Mouse (Mus musculus) T-helper 17 cell (primary cell): ENCODE data around the gene Parp2.
"Not testable (repeated sequence)": the region's sequence is repeated elsewhere in the genome, so short reads cannot be mapped to it uniquely, and the experiment has no call there.

Experiments
- in situ Hi-C, 2 experiments: fragments of 300-600 bp; cut with MboI, MseI; formaldehyde crosslinking; loops; 1 replicate in 1 of 2; 2 replicates in 1 of 2; pipeline ENCODE4 v1.15.1; 2025; ENCODE audit warnings: high pct_unique_total_duplicates in 2 of 2

Gene Parp2

DNA sequence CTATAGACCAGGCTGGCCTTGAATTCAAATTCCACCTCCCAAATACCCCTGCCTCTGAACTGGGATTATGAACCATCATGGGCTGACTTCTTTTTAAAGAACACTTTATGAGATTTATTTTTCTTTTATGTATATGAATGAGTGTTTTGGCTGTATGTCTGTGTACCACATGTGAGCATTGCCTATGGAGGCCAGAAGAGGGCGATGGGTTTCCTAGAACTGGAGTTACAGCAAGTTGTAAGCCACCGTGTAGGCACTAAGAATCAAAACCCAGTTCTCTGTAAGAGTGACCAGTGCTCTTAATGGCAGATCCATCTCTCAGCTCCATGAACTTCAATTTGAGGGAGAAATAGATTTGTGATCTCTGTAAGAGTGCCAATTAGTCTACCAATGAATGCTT lies 15.6 kb downstream of the Parp2 start:
- in situ Hi-C loops = loop anchor here (25.0 kb wide), 2 partner anchors 114 to 1761 kb away; partner anchors contain the start of genes Ap5m1 (in 1 of the 2), Exoc5 (in 1 of the 2), Gm49342 (in 1 of the 2) and Pip4p1 (in 1 of the 2)

DNA sequence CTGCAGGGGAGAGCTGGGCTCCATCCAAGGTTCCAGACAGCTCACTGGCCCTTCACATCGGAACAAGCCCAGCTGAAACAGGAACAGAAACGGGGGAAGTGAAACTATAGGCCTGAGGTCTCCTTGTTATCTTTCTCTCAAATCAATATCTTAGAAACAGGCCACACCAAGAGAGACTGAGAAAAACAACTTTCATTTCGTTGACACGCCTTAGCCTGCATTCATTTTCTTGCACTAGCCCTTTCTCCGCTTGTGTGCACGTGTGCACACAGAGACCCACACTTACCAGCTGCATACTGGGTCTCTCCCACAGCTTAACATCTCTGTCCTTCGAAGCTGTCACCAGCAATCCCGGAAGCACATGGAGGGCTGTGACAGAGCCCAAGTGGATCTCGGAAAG lies 16.6 kb downstream of the Parp2 start:
- in situ Hi-C loops = loop anchor here (25.0 kb wide), 2 partner anchors 113 to 1762 kb away; partner anchors contain the start of genes Ap5m1 (in 1 of the 2), Exoc5 (in 1 of the 2), Gm49342 (in 1 of the 2) and Pip4p1 (in 1 of the 2)

DNA sequence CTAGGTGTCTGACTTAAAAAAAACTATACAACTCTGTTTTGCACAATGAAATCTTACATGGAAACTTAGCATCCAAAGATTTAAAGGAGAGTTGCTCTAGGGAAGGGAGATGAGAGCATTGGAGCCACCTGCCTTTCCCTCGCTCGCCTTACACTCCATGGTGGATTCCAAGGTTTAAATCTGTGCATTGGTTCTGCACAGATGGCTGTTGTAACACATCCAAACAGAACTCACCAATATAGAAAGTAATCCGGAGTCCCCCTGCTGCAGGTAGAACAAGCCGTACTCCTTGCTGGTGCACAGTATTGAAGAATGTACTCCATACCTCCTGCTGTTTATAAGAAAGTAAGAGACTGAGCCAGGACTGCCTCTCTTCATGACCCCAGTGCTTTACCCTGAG lies 18.9 kb downstream of the Parp2 start:
- in situ Hi-C loops = no loop called here

DNA sequence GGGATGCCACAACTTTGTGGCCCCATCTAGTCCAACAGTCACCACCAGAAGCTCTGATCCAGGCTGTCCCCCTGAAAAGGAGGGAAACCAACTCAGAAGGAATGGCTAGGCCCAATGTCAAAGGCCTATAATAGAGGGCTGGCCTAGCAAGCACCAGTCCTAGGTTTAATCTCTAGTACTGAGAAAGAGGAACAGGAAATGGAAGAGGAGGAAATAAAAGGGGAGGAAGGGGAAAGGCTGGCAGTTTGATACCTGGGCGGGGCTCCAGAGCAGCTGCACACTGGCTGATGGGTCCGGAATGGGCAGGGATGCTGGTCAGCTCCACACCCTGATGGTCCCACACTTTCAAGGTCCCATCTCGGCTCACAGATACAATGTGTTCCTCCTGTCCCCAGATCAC lies 22.2 kb downstream of the Parp2 start:
- in situ Hi-C loops = no loop called here

- in situ Hi-C loops = no loop called here
Observed at GRCm38 (mm10) chr14:50833964-50834363, 26.3 kb downstream of the Parp2 start.

DNA sequence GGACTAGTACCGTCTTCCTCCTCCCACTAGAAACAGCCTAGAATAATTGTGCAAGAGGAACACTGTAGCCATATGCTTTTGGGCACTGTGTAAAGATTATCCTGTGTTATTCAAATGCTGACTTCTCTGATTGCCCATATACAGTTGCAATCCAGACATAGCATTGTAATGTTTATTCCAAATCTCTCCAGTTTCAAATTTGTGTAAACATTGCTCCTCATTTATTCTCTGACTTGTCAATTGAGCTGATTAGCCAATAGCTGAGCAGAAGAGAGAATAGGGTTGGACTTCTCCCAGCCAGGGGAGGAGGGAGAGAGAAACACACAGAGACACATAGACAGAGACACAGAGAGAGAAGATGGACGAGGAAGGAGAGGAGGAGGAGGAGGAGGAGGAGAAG lies 26.8 kb downstream of the Parp2 start:
- in situ Hi-C loops = no loop called here

- in situ Hi-C loops = no loop called here
Observed at GRCm38 (mm10) chr14:50837236-50837635, 29.6 kb downstream of the Parp2 start.

DNA sequence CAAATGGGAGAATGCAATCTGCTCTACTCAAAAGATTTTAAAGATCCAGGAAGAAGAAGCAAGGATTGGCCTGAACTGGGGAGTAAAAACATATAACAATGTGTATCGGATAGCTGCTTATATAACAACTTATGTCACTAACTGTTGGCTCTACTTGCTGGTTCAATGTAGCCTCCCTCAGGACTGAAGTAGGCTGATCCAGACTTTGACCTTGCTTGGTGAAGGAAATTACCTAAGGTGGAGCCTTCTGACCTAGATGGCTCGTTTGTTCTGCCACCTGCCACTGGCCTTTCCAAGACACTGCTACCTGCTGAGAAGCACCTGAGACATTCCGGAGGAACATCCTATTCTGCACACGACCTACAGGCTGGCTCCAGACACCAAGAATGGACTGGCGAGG lies 48.1 kb downstream of the Parp2 start:
- in situ Hi-C loops = no loop called here

DNA sequence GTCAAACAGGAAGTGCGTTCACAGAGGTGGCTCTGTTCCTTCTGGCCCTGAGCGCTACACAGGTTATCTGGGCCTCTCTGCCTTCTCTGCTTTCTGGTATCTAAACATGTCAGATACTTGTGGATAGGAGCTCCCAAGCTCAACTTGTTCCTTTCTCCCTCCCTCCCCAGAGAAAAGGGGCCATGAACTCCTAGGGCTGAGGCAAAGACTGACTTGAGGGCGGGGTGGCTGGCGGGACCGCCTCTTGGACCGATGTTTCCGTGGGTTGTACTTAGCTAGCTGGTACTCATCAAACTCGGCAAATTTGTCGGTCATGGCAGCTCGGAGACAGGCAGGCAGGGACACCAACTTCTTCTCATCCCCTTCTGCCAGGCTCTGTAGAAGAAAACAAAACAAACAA lies 55.0 kb downstream of the Parp2 start:
- in situ Hi-C loops = no loop called here

DNA sequence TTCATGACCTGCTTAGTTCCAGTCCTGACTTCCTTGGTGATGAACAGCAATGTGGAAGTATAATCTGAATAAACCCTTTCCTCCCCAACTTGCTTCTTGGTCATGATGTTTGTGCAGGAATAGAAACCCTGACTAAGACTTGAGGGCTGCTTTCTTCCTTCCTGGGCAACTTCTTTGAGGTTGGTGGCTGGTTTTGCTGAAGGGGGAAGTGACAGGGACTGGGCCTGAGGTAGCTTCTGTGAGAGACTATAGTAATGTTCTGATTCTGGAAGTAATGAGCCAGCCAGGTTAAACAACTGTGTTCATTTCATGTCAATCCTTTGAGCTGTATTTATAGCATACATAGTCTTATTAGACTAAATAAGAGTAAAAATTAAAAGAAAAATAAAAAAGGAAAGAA lies 57.4 kb downstream of the Parp2 start:
- in situ Hi-C loops = not testable (repeated sequence)

GRCm38 (mm10) chr14:50866966-50867365 lies 59.3 kb downstream of the Parp2 start:
- in situ Hi-C loops = no loop called here

- in situ Hi-C loops = no loop called here
Observed at GRCm38 (mm10) chr14:50868211-50868610, 60.6 kb downstream of the Parp2 start.

- in situ Hi-C loops = no loop called here
Observed at GRCm38 (mm10) chr14:50868656-50869055, 61.0 kb downstream of the Parp2 start.

DNA sequence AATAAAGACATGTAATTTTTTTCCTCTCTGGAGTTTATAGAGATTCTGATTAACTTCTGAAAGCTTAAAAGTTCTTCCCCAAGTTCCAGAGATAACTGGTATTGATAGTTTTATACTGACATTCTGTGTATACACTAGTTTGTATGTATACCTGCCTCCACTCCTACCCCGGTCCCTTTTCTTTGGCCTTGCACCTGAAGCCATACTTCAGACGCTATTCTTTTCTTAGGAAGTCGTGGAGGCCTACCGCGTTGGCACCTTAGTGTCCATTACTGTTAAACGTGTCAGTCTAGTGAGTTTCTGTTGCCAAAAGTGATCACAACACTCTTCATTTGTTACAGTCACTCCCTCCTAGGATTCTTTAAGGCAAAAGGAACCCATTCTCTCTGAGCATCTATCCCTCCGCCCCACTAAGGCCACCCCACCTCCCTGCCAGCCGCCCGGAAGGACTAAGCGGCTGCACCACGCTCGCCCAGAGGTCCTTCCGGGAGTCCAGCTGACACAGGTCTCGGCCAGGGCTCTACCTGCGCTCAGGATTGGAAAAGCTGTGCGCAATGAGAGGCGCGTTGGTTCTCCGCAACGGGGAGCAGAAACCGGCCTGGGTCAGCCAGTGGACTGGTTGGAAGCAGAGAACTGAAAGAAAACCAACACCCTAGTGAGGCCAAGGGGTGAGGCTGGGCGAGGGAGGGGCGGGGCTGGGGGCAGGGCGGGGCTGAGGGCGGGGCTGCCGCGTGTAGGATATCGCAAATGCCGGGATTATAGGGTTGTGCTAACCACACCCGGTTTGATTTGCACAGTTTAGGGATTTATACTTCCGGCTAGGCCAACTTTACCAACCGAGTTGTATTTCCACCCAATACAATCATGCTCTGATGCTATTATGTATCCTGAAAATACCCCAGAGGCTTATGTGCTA lies 62.5 kb downstream of the Parp2 start, which contains the start of gene Tep1:
Tep1 (minus strand) TSS at position 672 of the 916 bp plus-strand sequence.
- in situ Hi-C loops = no loop called here

- in situ Hi-C loops = no loop called here
Observed at GRCm38 (mm10) chr14:50870805-50871143, 63.1 kb downstream of the Parp2 start.
